Mouse (Mus musculus): ENCODE measurements around the gene Lima1. TPM values are rescaled to one million over a fixed set of nuclear protein-coding genes. Genes with fewer than 3 reads are reported as not detected.

The Lima1 gene
- polyA plus RNA-seq, 1 experiment from 2014 or later = 64.3 TPM

DNA sequence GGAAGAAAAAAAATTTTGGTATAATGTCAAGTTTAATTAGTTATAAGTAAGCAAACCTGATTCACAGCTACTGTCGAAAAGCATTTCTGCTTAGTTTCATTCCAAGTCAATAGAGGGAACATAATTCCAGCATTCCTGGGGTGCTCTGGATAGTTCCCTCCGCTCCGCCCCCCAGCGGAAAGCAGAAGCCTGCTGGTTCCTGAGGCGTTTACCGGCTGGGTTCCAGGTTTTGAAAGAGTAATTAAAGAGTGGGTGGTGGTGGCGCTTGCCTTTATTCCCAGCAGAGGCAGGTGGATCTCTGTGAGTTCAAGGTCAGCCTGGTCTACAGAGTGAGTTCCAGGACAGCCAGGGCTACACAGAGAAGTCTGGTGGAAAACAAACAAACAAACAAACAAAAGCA is 10.2 kb downstream of the Lima1 start:
- 47% methylated on average over 7 of the region's 7 CpGs for WGBS
- Histone ChIP-seq H3K4me3 (ENCODE audit: low read depth, low read length) (no peak overlapping the region), H3K36me3 (ENCODE audit: control insufficient read depth, insufficient read depth) (0 out of 2 replicates have a peak, but pooled peaks cover 6% of the 10 kb centered on the region), H3K9me3 (ENCODE audit: control insufficient read depth) (no peaks in the 10 kb centered on the region), H3K27me3 (replicated peaks; ENCODE audit: control insufficient read depth, insufficient read depth, low read length) (no peaks in the 10 kb centered on the region), H3K9ac (ENCODE audit: low read depth, low read length) (no peak overlapping the region), H3K27ac (ENCODE audit: low read depth, low read length) (peak overlapping the region; percentile 91), H3K4me1 (replicated peaks; ENCODE audit: control insufficient read depth, insufficient read depth, low read length) (peaks cover 15% of the 10 kb centered on the region), H3K4me2 (replicated peaks; ENCODE audit: low read depth) (no peak overlapping the region)
- TF ChIP-seq CTCF (IDR thresholded peaks at IDR 0.05; ENCODE audit: low read depth) = no peak
- ATAC-seq = no peak

DNA sequence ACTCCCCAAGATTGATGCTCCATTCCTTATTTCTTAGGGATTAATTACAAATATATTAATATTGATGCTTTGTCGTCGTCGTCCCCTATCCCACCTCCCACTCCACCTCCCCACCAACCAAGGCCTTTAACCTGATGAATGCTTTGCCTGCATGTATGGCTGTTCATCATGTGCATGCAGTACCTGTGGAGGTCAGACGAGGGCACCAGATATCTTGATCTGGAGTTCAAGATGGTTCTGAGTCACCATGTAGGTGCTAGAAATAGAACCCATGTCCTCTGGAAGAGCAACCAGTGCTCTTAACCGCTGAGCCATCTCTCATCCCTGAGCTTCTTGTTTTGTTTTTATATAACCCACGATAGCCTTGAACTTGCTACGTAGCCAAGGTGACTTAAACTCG is 11.5 kb downstream of the Lima1 start:
- Histone ChIP-seq H3K27me3 (replicated peaks; ENCODE audit: control insufficient read depth, insufficient read depth, low read length) (no peaks in the 10 kb centered on the region), H3K27ac (ENCODE audit: low read depth, low read length) (no peak overlapping the region), H3K9ac (ENCODE audit: low read depth, low read length) (no peak overlapping the region), H3K36me3 (ENCODE audit: control insufficient read depth, insufficient read depth) (0 out of 2 replicates have a peak, but pooled peaks cover 6% of the 10 kb centered on the region), H3K4me3 (ENCODE audit: low read depth, low read length) (no peak overlapping the region), H3K9me3 (ENCODE audit: control insufficient read depth) (no peaks in the 10 kb centered on the region), H3K4me2 (replicated peaks; ENCODE audit: low read depth) (no peak overlapping the region), H3K4me1 (replicated peaks; ENCODE audit: control insufficient read depth, insufficient read depth, low read length) (peaks cover 17% of the 10 kb centered on the region)
- WGBS = 93% methylated on average over 8 of the region's 8 CpGs
- peak; percentile 53 for TF ChIP-seq CTCF (IDR thresholded peaks at IDR 0.05; ENCODE audit: low read depth)
- no peak for ATAC-seq

DNA sequence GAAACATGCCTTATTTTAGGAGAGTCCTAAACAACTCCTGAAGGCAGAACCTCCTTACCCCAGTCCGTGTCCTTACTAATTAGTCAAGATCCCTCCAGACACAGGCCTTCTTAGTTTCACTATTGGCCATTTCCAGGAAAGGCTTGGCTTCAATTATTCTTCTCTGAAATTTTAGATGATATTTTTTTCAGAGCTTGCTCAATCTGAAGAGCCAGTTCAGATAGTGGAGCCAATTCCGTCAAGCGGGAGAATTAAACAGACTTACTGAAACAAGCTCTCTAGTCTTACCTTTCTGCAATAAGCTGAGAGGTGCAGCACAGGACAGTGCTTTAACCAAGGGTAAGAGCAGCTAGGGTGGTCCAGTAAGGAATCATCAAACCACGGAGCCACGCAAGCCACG is 11.9 kb downstream of the Lima1 start:
- Histone ChIP-seq H3K9ac (ENCODE audit: low read depth, low read length) (no peak overlapping the region), H3K4me1 (replicated peaks; ENCODE audit: control insufficient read depth, insufficient read depth, low read length) (peaks cover 17% of the 10 kb centered on the region), H3K4me2 (replicated peaks; ENCODE audit: low read depth) (no peak overlapping the region), H3K9me3 (ENCODE audit: control insufficient read depth) (no peaks in the 10 kb centered on the region), H3K27me3 (replicated peaks; ENCODE audit: control insufficient read depth, insufficient read depth, low read length) (no peaks in the 10 kb centered on the region), H3K4me3 (ENCODE audit: low read depth, low read length) (no peak overlapping the region), H3K27ac (ENCODE audit: low read depth, low read length) (peak overlapping the region; percentile 46; the same call in 1 of the 2 replicates), H3K36me3 (ENCODE audit: control insufficient read depth, insufficient read depth) (0 out of 2 replicates have a peak, but pooled peaks cover 6% of the 10 kb centered on the region)
- TF ChIP-seq CTCF (IDR thresholded peaks at IDR 0.05; ENCODE audit: low read depth) = no peak; the same call in 1 of the 2 replicates
- no peak for ATAC-seq
- WGBS = 87% methylated on average over 6 of the region's 6 CpGs

DNA sequence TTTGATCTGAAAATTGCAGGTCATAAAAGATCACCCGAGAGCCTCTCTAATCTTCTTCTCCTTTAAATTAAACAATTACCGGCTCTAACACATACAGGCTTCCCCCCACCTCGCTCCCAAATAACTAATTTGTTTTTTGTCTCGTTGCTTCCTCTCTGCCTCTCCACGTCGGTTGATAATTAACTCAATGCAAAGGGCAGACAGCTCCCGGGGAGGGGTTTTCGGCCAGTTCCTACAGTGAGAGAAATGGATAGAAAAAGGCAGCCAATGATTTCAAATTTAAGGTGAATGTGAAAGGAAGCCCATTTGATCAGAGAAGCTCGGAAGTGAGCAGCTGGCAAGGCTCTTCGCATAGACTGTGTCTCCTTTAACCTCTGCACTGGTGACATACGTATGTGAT is 12.8 kb downstream of the Lima1 start:
- no peak for ATAC-seq
- H3K9me3 ChIP-seq (ENCODE audit: control insufficient read depth) = no peaks in the 10 kb centered on the region
- H3K27ac ChIP-seq (ENCODE audit: low read depth, low read length) = 0 out of 2 replicates have a peak overlapping the region, but pooled peaks have one; percentile 46
- peaks cover 17% of the 10 kb centered on the region for H3K4me1 ChIP-seq (replicated peaks; ENCODE audit: control insufficient read depth, insufficient read depth, low read length)
- no peak overlapping the region for H3K9ac ChIP-seq (ENCODE audit: low read depth, low read length)
- TF ChIP-seq CTCF (IDR thresholded peaks at IDR 0.05; ENCODE audit: low read depth) = no peak
- 22% methylated on average over 11 of the region's 11 CpGs for WGBS
- no peak overlapping the region for H3K4me3 ChIP-seq (ENCODE audit: low read depth, low read length)
- H3K36me3 ChIP-seq (ENCODE audit: control insufficient read depth, insufficient read depth) = 0 out of 2 replicates have a peak, but pooled peaks cover 6% of the 10 kb centered on the region
- peak overlapping the region; percentile 37; the same call in 1 of the 2 replicates for H3K4me2 ChIP-seq (replicated peaks; ENCODE audit: low read depth)
- no peaks in the 10 kb centered on the region for H3K27me3 ChIP-seq (replicated peaks; ENCODE audit: control insufficient read depth, insufficient read depth, low read length)

DNA sequence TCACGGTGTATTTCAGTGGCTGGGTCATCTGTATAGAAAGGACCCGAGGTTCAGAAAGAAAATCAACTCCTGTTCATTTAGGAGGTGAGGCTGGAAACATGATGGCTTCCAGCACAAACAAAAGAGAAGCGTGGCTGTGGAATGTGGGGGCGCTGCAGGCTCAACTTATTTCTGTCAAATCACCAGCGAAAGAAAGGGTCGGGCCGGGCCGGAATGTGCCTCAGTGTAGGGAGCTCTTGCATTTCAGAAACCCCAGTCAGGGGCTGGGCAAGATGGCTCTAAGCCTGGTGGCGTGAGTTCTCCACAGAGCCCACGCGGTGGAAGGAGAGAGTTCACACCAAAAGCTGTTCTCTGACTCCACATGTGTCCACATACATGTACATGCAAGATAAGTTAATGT is 13.3 kb downstream of the Lima1 start:
- no peak for TF ChIP-seq CTCF (IDR thresholded peaks at IDR 0.05; ENCODE audit: low read depth)
- H3K36me3 ChIP-seq (ENCODE audit: control insufficient read depth, insufficient read depth) = 0 out of 2 replicates have a peak, but pooled peaks cover 6% of the 10 kb centered on the region
- H3K9me3 ChIP-seq (ENCODE audit: control insufficient read depth) = no peaks in the 10 kb centered on the region
- peaks cover 13% of the 10 kb centered on the region for H3K4me1 ChIP-seq (replicated peaks; ENCODE audit: control insufficient read depth, insufficient read depth, low read length)
- no peaks in the 10 kb centered on the region for H3K27me3 ChIP-seq (replicated peaks; ENCODE audit: control insufficient read depth, insufficient read depth, low read length)
- no peak for ATAC-seq
- H3K27ac ChIP-seq (ENCODE audit: low read depth, low read length) = peak overlapping the region; percentile 21; the same call in 1 of the 2 replicates
- H3K4me2 ChIP-seq (replicated peaks; ENCODE audit: low read depth) = no peak overlapping the region
- WGBS = 16% methylated on average over 11 of the region's 11 CpGs
- H3K4me3 ChIP-seq (ENCODE audit: low read depth, low read length) = no peak overlapping the region
- no peak overlapping the region for H3K9ac ChIP-seq (ENCODE audit: low read depth, low read length)

- no peak overlapping the region for H3K9ac ChIP-seq (ENCODE audit: low read depth, low read length)
- WGBS = 52% methylated on average over 6 of the region's 6 CpGs
- TF ChIP-seq CTCF (IDR thresholded peaks at IDR 0.05; ENCODE audit: low read depth) = no peak
- H3K9me3 ChIP-seq (ENCODE audit: control insufficient read depth) = no peaks in the 10 kb centered on the region
- peaks cover 8% of the 10 kb centered on the region; the same call in 1 of the 2 replicates for H3K4me1 ChIP-seq (replicated peaks; ENCODE audit: control insufficient read depth, insufficient read depth, low read length)
- ATAC-seq = no peak
- H3K4me3 ChIP-seq (ENCODE audit: low read depth, low read length) = no peak overlapping the region
- H3K36me3 ChIP-seq (ENCODE audit: control insufficient read depth, insufficient read depth) = 0 out of 2 replicates have a peak, but pooled peaks cover 6% of the 10 kb centered on the region
- H3K27ac ChIP-seq (ENCODE audit: low read depth, low read length) = no peak overlapping the region; the same call in 1 of the 2 replicates
- H3K4me2 ChIP-seq (replicated peaks; ENCODE audit: low read depth) = no peak overlapping the region
- H3K27me3 ChIP-seq (replicated peaks; ENCODE audit: control insufficient read depth, insufficient read depth, low read length) = no peaks in the 10 kb centered on the region
These were observed 13.7 kb downstream of the Lima1 start for GRCm38 (mm10) chr15:99861536-99861935.
